Mouse (Mus musculus): ENCODE measurements around the gene Tmem262. TPM values are rescaled to one million over a fixed set of nuclear protein-coding genes. Genes with fewer than 3 reads are reported as not detected.

Gene Tmem262
- total RNA-seq, 2 experiments from 2014 or later, result not detected

GRCm38 (mm10) chr19:6058513-6058912 lies 21.3 kb upstream of the Tmem262 start:
- intact Hi-C loops (cut with DNase I), result no loop called here

GRCm38 (mm10) chr19:6058966-6059365 lies 20.9 kb upstream of the Tmem262 start:
- intact Hi-C loops (cut with DNase I), result no loop called here
- no peak for DNase-seq

More at GRCm38 (mm10) chr19:6058513-6058912, 21.3 kb upstream of the Tmem262 start:
- DNase-seq, result no peak

GRCm38 (mm10) chr19:6061021-6061533 lies 18.8 kb upstream of the Tmem262 start, which contains the start of gene Znhit2:
Gene Znhit2, plus strand, starts transcription at chr19:6061192.
- intact Hi-C loops (cut with DNase I), result loop anchor here (5.0 kb wide), 2 partner anchors 149 to 181 kb away; partner anchors contain the start of genes Atg2a and Dpf2

GRCm38 (mm10) chr19:6061641-6062302 lies 18.1 kb upstream of the Tmem262 start:
- intact Hi-C loops (cut with DNase I), result loop anchor here (5.0 kb wide), 2 partner anchors 149 to 181 kb away; partner anchors contain the start of genes Atg2a and Dpf2
- no peak for DNase-seq

More at GRCm38 (mm10) chr19:6061021-6061533, 18.8 kb upstream of the Tmem262 start, which contains the start of gene Znhit2:
- peak; percentile 90 to 93 for DNase-seq

- DNase-seq, result no peak
- intact Hi-C loops (cut with DNase I), result loop anchor here (5.0 kb wide), 2 partner anchors 150 to 180 kb away; partner anchors contain the start of genes Atg2a and Dpf2
These were observed 17.4 kb upstream of the Tmem262 start for GRCm38 (mm10) chr19:6062418-6062817.

- intact Hi-C loops (cut with DNase I), result loop anchor here (5.0 kb wide), 2 partner anchors 151 to 179 kb away; partner anchors contain the start of genes Atg2a and Dpf2
- DNase-seq, result no peak
These were observed 16.8 kb upstream of the Tmem262 start for GRCm38 (mm10) chr19:6063081-6063480.

GRCm38 (mm10) chr19:6066571-6066970 lies 13.3 kb upstream of the Tmem262 start:
- DNase-seq, result no peak
- intact Hi-C loops (cut with DNase I), result no loop called here

GRCm38 (mm10) chr19:6067011-6067723 lies 12.7 kb upstream of the Tmem262 start:
- DNase-seq, result peak; percentile 69 to 78

GRCm38 (mm10) chr19:6067724-6068415 lies 12.0 kb upstream of the Tmem262 start, which contains the start of gene Tm7sf2:
Gene Tm7sf2, minus strand, starts transcription at chr19:6068373.
- DNase-seq, result peak; percentile 87
- intact Hi-C loops (cut with DNase I), result no loop called here

More at GRCm38 (mm10) chr19:6067011-6067723, 12.7 kb upstream of the Tmem262 start:
- intact Hi-C loops (cut with DNase I), result no loop called here

GRCm38 (mm10) chr19:6068951-6069350 lies 10.9 kb upstream of the Tmem262 start:
- intact Hi-C loops (cut with DNase I), result no loop called here
- no peak for DNase-seq

- intact Hi-C loops (cut with DNase I), result no loop called here
These were observed 10.0 kb upstream of the Tmem262 start for GRCm38 (mm10) chr19:6069851-6070250.

GRCm38 (mm10) chr19:6070571-6071250 lies 9.1 kb upstream of the Tmem262 start:
- intact Hi-C loops (cut with DNase I), result no loop called here
- no peak for DNase-seq

More at GRCm38 (mm10) chr19:6069851-6070250, 10.0 kb upstream of the Tmem262 start:
- DNase-seq, result no peak

GRCm38 (mm10) chr19:6071261-6071660 lies 8.6 kb upstream of the Tmem262 start:
- intact Hi-C loops (cut with DNase I), result no loop called here
- DNase-seq, result no peak

GRCm38 (mm10) chr19:6073889-6074288 lies 5.9 kb upstream of the Tmem262 start:
- intact Hi-C loops (cut with DNase I), result no loop called here
- DNase-seq, result no peak

GRCm38 (mm10) chr19:6076564-6077393 lies 3.1 kb upstream of the Tmem262 start, which contains the start of gene Vps51:
Gene Vps51, minus strand, starts transcription at chr19:6077231.
- intact Hi-C loops (cut with DNase I), result loop anchor here (5.0 kb wide), 1 partner anchor 256 kb away; the partner anchor contains the start of gene Men1

GRCm38 (mm10) chr19:6082156-6082555 lies 2.3 kb downstream of the Tmem262 start, which contains the start of gene Gm28374:
Gene Gm28374, minus strand, starts transcription at chr19:6082256.
- DNase-seq, result no peak
- intact Hi-C loops (cut with DNase I), result no loop called here

More at GRCm38 (mm10) chr19:6076564-6077393, 3.1 kb upstream of the Tmem262 start, which contains the start of gene Vps51:
- peak; percentile 86 to 87 for DNase-seq

GRCm38 (mm10) chr19:6084478-6085248 lies 4.8 kb downstream of the Tmem262 start, which contains the start of the genes Zfpl1 and Cdca5:
Gene Zfpl1, minus strand, starts transcription at chr19:6084956.
Gene Cdca5, plus strand, starts transcription at chr19:6084983.
- intact Hi-C loops (cut with DNase I), result loop anchor here (1.0 kb wide), 1 partner anchor 27 kb away; the partner anchor contains the start of genes Fau and Mrpl49
- peak; percentile 95 to 98 for DNase-seq
